Mouse (Mus musculus) cerebellum, adult 8-10 months (tissue): ENCODE measurements around the gene Insr.

Experiments
- DNase-seq: peaks from one replicate; pipeline ENCODE4 v3.0.0; 2022

The Insr gene

GRCm38 (mm10) chr8:3273799-3274198 is 5.6 kb downstream of the Insr start:
- DNase-seq, result no peak

GRCm38 (mm10) chr8:3267449-3267761 is 12.0 kb downstream of the Insr start:
- DNase-seq, result no peak

GRCm38 (mm10) chr8:3266686-3267448 is 12.6 kb downstream of the Insr start:
- DNase-seq, result no peak

GRCm38 (mm10) chr8:3265182-3265581 is 14.2 kb downstream of the Insr start:
- no peak for DNase-seq

GRCm38 (mm10) chr8:3262779-3263178 is 16.6 kb downstream of the Insr start:
- no peak for DNase-seq

GRCm38 (mm10) chr8:3261101-3261500 is 18.3 kb downstream of the Insr start:
- DNase-seq, result no peak

GRCm38 (mm10) chr8:3260127-3260811 is 19.1 kb downstream of the Insr start:
- no peak for DNase-seq

GRCm38 (mm10) chr8:3256147-3256940 is 23.1 kb downstream of the Insr start:
- no peak for DNase-seq

- DNase-seq, result no peak
Observed at GRCm38 (mm10) chr8:3255321-3255720, 24.1 kb downstream of the Insr start.

GRCm38 (mm10) chr8:3253179-3253578 is 26.2 kb downstream of the Insr start:
- no peak for DNase-seq

GRCm38 (mm10) chr8:3252665-3253064 is 26.8 kb downstream of the Insr start:
- DNase-seq, result no peak

- no peak for DNase-seq
Observed at GRCm38 (mm10) chr8:3251101-3251500, 28.3 kb downstream of the Insr start.

- DNase-seq, result no peak
Observed at GRCm38 (mm10) chr8:3249886-3250285, 29.5 kb downstream of the Insr start.

- no peak for DNase-seq
Observed at GRCm38 (mm10) chr8:3248704-3249103, 30.7 kb downstream of the Insr start.

GRCm38 (mm10) chr8:3247129-3247528 is 32.3 kb downstream of the Insr start:
- DNase-seq, result no peak

GRCm38 (mm10) chr8:3243229-3243628 is 36.2 kb downstream of the Insr start:
- no peak for DNase-seq

- no peak for DNase-seq
Observed at GRCm38 (mm10) chr8:3240725-3241124, 38.7 kb downstream of the Insr start.

GRCm38 (mm10) chr8:3239641-3240040 is 39.8 kb downstream of the Insr start:
- DNase-seq, result no peak

GRCm38 (mm10) chr8:3238792-3239191 is 40.6 kb downstream of the Insr start:
- DNase-seq, result no peak

GRCm38 (mm10) chr8:3237319-3237718 is 42.1 kb downstream of the Insr start:
- no peak for DNase-seq

GRCm38 (mm10) chr8:3236277-3236676 is 43.1 kb downstream of the Insr start:
- DNase-seq, result no peak

- DNase-seq, result no peak
Observed at GRCm38 (mm10) chr8:3234569-3234968, 44.8 kb downstream of the Insr start.

- DNase-seq, result no peak
Observed at GRCm38 (mm10) chr8:3232601-3233000, 46.8 kb downstream of the Insr start.
